19 mouse cellular contexts compared by ENCODE assay signal in genomic region chr10:93753711-93754391, GRCm38 (mm10).
DNase-seq lines count a peak whose midpoint lies in the region; ATAC-seq lines count a peak whose summit lies in the region.
"Had no signal": no experiment of that assay in that cellular context is flagged by ENCODE, and none has a peak within 500 bp of the region (broad histone marks: within the 10 kb centered on the region; RNA-seq: fewer than 3 reads in every experiment).

No protein-coding gene starts in this region.

- intact Hi-C loops in left cerebral cortex, postnatal 4 days (cut with DNase I) = no loop called here
- intact Hi-C loops in left cerebral cortex, postnatal 14 days (cut with DNase I) = no loop called here

- no peak for DNase-seq in cerebellum, postnatal 4 days (ENCODE audit: low spot score in 2 of 2)
- DNase-seq in left cerebral cortex, postnatal 4 days = peak; percentile 54
- DNase-seq in left cerebral cortex, postnatal 14 days (ENCODE audit: low spot score in 2 of 2) = no peak
- peak; percentile 79 to 80 for DNase-seq in cerebellum, postnatal 25 days
- no peak for DNase-seq in lung, postnatal 25 days (ENCODE audit: low spot score)
- no peak for DNase-seq in ovary, adult 18-20 months (ENCODE audit: low spot score)
- no peak for DNase-seq in heart, adult 18-20 months
- DNase-seq: adrenal gland, postnatal 10 days; heart, adult 11 months; kidney, postnatal 14 days; lung, adult 18-20 months; lung, postnatal 36 days; right cerebral cortex, adult 18-20 months; thymus, postnatal 25 days had no signal

- ATAC-seq in cerebellum, adult (ENCODE audit: insufficient number of reproducible peaks, low FRiP score, low TSS enrichment) = peak; percentile 74
- ATAC-seq: CD4-positive, CD25-positive, alpha-beta regulatory T cell, adult 4 months; forebrain, embryonic 14.5 days; intestine, postnatal 0 days; Patski had no signal

Comparison
In these comparisons a context has a peak if more than half of its experiments do, and no peak if none do; other contexts are left out.
1. DNase-seq: peak in left cerebral cortex, postnatal 4 days (single experiment) and cerebellum, postnatal 25 days (2 of 2); none in cerebellum, postnatal 4 days (0 of 2), left cerebral cortex, postnatal 14 days (0 of 2), lung, postnatal 25 days (single experiment), ovary, adult 18-20 months (single experiment) and heart, adult 18-20 months (0 of 2).